Mouse (Mus musculus): ENCODE data around the gene Nrn1l.

DNA sequence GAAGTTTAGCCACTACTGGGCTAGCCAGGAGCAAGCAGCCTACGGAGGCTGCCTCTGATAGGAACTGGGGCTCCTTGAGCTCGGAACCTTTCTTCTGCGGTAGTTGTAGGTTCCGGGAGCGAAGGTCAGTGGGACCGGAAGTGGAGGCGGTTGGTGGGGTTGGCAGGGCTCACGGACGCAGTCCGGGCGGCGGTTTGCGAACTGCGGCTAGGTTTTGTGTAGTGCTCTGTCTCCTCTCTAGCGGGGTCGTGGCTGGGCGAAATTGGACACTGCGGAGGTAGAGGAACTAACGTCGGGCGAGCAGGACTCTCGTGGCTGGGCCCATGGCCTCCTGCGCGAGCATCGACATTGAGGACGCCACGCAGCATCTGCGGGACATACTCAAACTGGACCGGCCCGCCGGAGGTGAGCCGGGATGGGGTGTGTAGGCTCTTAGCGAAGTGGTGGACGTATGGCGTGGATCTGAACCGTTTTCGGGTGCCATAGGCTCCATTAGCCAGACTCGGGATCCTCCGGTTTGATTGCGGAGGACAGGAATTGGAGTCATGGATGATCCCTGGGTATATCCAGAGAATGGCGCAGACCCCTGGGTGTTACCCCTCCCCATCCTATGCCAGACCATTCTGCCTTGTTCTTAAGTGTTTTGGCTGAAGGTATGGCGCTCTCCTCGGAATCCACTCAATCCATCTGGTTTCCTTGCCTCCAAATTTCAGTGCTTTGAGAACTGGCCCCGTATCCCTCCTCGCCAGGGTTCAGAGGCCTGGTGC is 12.4 kb upstream of the Nrn1l start, which contains the start of gene Edc4:
- TF ChIP-seq GATA1 (IDR thresholded peaks at IDR 0.05; ENCODE audit: low read length) (no peak), TAL1 (IDR thresholded peaks at IDR 0.05; ENCODE audit: low read length) (no peak)

Data from erythroblast, embryonic 14.5 days (primary cell).